Mouse (Mus musculus) heart, postnatal 0 days (tissue): Measurements from ENCODE around the gene Espn. TPM values are rescaled to one million over a fixed set of nuclear protein-coding genes. Genes with fewer than 3 reads are reported as not detected.

ENCODE experiments used
- ATAC-seq: fragments of 200-750 bp; cut with Nextera tagmentation; 2 replicates; pipeline ENCODE4 v1.8.0; 2017; ENCODE audit warnings: low read depth, moderate number of reproducible peaks, moderate library complexity; ENCODE audit not compliant: insufficient read depth
- DNase-seq: peaks from one replicate; pipeline ENCODE4 v3.0.0-alpha.2; 2016; ENCODE audit warnings: low spot score
- H3K27ac ChIP-seq: fragments of 300-500 bp; sonication (generic); 2 replicates; pipeline ENCODE4 v1.5.1; 2014; ENCODE audit warnings: low read depth, mild to moderate bottlenecking
- H3K27me3 ChIP-seq: fragments of 300-500 bp; sonication (generic); 2 replicates; pipeline ENCODE4 v1.6.1; 2014; ENCODE audit warnings: low read length, mixed read lengths; ENCODE audit not compliant: control insufficient read depth, insufficient read depth
- H3K36me3 ChIP-seq: fragments of 300-500 bp; sonication (generic); replicated peaks from 2 replicates; pipeline ENCODE4 v1.6.1; 2014; ENCODE audit warnings: low read length, mixed read lengths; ENCODE audit not compliant: control insufficient read depth, insufficient read depth
- H3K4me1 ChIP-seq: fragments of 300-500 bp; sonication (generic); 2 replicates; pipeline ENCODE4 v1.6.1; 2014; ENCODE audit warnings: antibody characterized with exemption; ENCODE audit not compliant: control insufficient read depth, insufficient read depth
- H3K4me2 ChIP-seq: fragments of 300-500 bp; sonication (generic); 2 replicates; pipeline ENCODE4 v1.6.1; 2014; ENCODE audit warnings: low read depth, mild to moderate bottlenecking, low read length, moderate library complexity
- H3K4me3 ChIP-seq: fragments of 300-500 bp; sonication (generic); 2 replicates; pipeline ENCODE4 v1.5.1; 2014; ENCODE audit warnings: low read depth, low read length
- H3K9ac ChIP-seq: fragments of 300-500 bp; sonication (generic); replicated peaks from 2 replicates; pipeline ENCODE4 v1.6.1; 2014; ENCODE audit warnings: low read depth, low read length, mixed read lengths
- H3K9me3 ChIP-seq: fragments of 300-500 bp; sonication (generic); replicated peaks from 2 replicates; pipeline ENCODE4 v1.6.1; 2016; ENCODE audit warnings: low read length; ENCODE audit not compliant: control insufficient read depth
- CTCF ChIP-seq: IDR thresholded peaks from 2 replicates; pipeline ENCODE4 v1.5.1; 2016; ENCODE audit warnings: antibody characterized with exemption, control low read depth, low read depth
- EP300 ChIP-seq: IDR thresholded peaks from 2 replicates; pipeline ENCODE4 v1.6.1; 2016; ENCODE audit warnings: antibody characterized with exemption, low read depth
- WGBS: fragments of 180-500 bp; shearing (Covaris S2); extraction: QIAGEN DNeasy Blood & Tissue Kit; methylation state at CpG from one replicate; pipeline ENCODE4 v1.1.7; 2014; 5-methylcytosine and 5-hydroxymethylcytosine counted together
- polyA plus RNA-seq: library from polyadenylated mRNA; unstranded; fragments of >200 nt; fragmentation: Nextera tagmentation; extraction: Ambion mirVana; gene quantifications from 2 replicates; pipeline ENCODE4 v1.2.1, GENCODE M21; 2015
- total RNA-seq: library from RNA; depleted of rRNA; stranded (reverse); fragments of >200 nt; gene quantifications from 2 replicates; pipeline ENCODE4 v1.2.3, GENCODE M21; 2014; ENCODE audit warnings: low replicate concordance

The Espn gene
- total and polyA plus RNA-seq, 2 experiments from 2014 or later, result 0.34 to 0.87 TPM

- 7% methylated on average over 3 of the region's 3 CpGs for WGBS
- Histone ChIP-seq H3K4me3 (peak overlapping the region; percentile 38), H3K4me1 (peaks cover 39% of the 10 kb centered on the region), H3K9ac (0 out of 2 replicates have a peak overlapping the region, but pooled peaks have one; percentile 62), H3K36me3 (no peaks in the 10 kb centered on the region), H3K27ac (peak overlapping the region; percentile 98), H3K4me2 (peak overlapping the region; percentile 63), H3K27me3 (no peaks in the 10 kb centered on the region), H3K9me3 (no peaks in the 10 kb centered on the region)
- peak; percentile 46 for TF ChIP-seq CTCF
- TF ChIP-seq EP300, result no peak
- DNase-seq (peak; percentile 79), ATAC-seq (peak; percentile 61)
Observed at GRCm38 (mm10) chr4:152185137-152185509, 33.0 kb upstream of the Espn start.

DNA sequence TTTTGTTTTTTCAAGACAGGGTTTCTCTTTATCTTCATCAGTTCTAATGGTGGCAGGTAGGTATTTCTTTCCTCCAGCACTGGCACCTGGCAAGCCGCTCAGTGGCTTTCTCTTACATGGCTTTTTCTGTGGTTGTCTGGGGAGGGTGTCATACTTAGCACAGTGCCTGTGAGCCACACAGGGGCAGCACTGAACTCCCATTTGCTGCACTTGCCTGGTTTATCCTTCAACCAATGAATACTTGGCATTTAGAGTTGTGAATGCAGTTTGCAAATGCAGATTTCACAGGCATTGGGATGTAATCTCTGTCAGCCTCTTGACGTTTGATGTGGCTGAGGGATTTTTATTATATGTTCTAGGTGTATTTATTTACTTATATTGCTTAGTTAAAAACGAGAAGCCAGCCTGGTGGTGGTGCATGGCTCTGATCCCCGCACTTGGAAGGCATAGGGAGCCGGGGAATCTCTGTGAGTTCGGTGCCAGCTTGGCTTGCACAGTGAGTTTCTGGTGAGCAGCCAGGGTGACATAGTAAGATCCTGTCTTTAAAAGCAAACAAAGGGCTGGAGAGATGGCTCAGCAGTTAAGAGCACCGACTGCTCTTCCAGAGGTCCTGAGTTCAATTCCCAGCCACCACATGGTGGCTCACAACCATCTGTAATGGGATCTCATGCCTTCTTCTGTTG is 32.3 kb upstream of the Espn start:
- Histone ChIP-seq H3K9ac (no peak overlapping the region), H3K4me2 (no peak overlapping the region), H3K4me1 (peaks cover 33% of the 10 kb centered on the region), H3K27ac (peak overlapping the region; percentile 98), H3K4me3 (no peak overlapping the region), H3K36me3 (no peaks in the 10 kb centered on the region), H3K9me3 (no peaks in the 10 kb centered on the region), H3K27me3 (no peaks in the 10 kb centered on the region)
- 49% methylated on average over 7 of the region's 7 CpGs for WGBS
- ATAC-seq (no peak), DNase-seq (no peak)
- TF ChIP-seq CTCF, result peak; percentile 61
- 0 out of 2 replicates have a peak, but pooled peaks have one; percentile 4 for TF ChIP-seq EP300

DNA sequence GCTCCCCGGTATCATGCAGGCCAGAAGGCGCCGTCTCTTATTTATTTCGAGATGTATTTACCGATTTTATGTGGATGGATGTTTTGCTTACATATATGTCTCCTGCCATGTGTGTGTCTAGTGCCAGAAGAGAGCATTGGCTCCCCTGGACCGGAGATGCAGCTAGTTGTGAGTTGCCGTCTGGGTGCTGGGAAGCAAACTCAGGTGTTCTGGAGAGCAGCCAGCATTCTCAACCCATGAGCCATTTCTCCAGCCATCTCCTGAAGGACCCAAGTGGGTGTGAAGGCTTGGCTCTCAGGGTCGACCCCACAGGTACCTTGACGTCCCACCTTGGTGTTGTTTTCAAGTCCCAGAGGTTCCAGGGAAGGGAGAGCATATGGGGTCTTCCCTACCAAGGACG is 30.0 kb upstream of the Espn start:
- Histone ChIP-seq H3K27ac (no peak overlapping the region), H3K27me3 (no peaks in the 10 kb centered on the region), H3K4me1 (peaks cover 36% of the 10 kb centered on the region), H3K36me3 (no peaks in the 10 kb centered on the region), H3K4me2 (no peak overlapping the region), H3K4me3 (no peak overlapping the region), H3K9me3 (no peaks in the 10 kb centered on the region), H3K9ac (no peak overlapping the region)
- 83% methylated on average over 10 of the region's 10 CpGs for WGBS
- ATAC-seq, result no peak
- DNase-seq, result no peak
- no peak for TF ChIP-seq CTCF
- no peak for TF ChIP-seq EP300

- no peaks in the 10 kb centered on the region for H3K27me3 ChIP-seq
- H3K9ac ChIP-seq, result no peak overlapping the region
- no peak for DNase-seq
- no peak overlapping the region for H3K4me2 ChIP-seq
- H3K36me3 ChIP-seq, result no peaks in the 10 kb centered on the region
- 81% methylated on average over 16 of the region's 16 CpGs for WGBS
- no peak overlapping the region for H3K27ac ChIP-seq
- no peak for ATAC-seq
- no peak overlapping the region for H3K4me3 ChIP-seq
- no peaks in the 10 kb centered on the region for H3K9me3 ChIP-seq
- TF ChIP-seq EP300 (no peak), CTCF (no peak)
- H3K4me1 ChIP-seq, result peaks cover 21% of the 10 kb centered on the region
Observed at GRCm38 (mm10) chr4:152179946-152180660, 27.9 kb upstream of the Espn start.

DNA sequence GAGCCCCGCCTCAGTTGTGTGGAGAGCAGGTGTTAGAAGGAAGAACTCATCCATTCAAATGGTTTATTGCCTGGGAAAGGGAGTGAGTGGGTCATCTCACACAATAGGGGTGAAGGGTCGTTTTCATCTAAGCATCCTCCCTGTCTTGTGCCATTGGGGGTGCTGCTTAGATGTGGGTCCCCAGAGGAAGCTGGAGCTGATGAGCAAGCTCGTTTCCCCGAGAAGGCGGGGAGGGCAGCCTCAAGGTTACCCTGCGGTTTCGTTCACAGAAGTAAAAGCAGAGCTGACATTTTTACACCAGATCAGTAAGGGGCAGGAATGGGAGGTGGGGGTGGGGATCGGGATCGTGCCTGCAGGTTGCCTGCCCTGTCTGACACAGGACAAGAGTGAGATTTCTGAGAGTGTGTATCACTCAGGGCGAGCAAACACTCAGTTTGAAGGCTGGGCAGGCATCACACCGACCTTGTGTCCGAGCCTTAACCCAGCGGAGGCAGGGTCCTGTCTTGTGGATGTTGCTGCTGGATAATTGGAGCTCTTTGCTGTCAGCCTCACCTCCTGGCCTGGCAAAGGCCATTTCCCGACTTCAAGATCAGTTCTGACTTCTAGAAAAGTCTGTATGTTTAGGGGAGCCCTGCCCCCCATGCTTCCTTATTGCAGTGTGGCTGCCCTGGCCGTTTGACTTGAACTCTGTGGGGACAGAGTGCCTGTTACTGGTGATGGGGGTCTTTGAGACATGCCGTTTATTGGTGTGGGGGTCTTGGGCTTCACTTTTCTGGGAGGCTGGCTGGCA is 26.9 kb upstream of the Espn start:
- WGBS, result 40% methylated on average over 16 of the region's 16 CpGs
- DNase-seq (no peak), ATAC-seq (no peak)
- TF ChIP-seq CTCF (no peak), EP300 (no peak)
- Histone ChIP-seq H3K27me3 (no peaks in the 10 kb centered on the region), H3K9me3 (no peaks in the 10 kb centered on the region), H3K4me1 (peaks cover 14% of the 10 kb centered on the region), H3K4me2 (peak overlapping the region; percentile 99), H3K9ac (peak overlapping the region; percentile 76; the same call in 1 of the 2 replicates), H3K36me3 (no peaks in the 10 kb centered on the region), H3K4me3 (peak overlapping the region; percentile 77), H3K27ac (no peak overlapping the region)
